ENCODE assay signal across 20 mouse cellular contexts in genomic region chr10:77233230-77233629, GRCm38 (mm10).
"Had no signal": no experiment of that assay in that cellular context is flagged by ENCODE, and none has a peak within 500 bp of the region (broad histone marks: within the 10 kb centered on the region; RNA-seq: fewer than 3 reads in every experiment).

No protein-coding gene starts in this region.

- H3K27me3 ChIP-seq: limb, embryonic 13.5 days; midbrain, embryonic 12.5 days; midbrain, embryonic 15.5 days; neural tube, embryonic 13.5 days had no signal

- H3K4me3 ChIP-seq: layer of hippocampus, adult 2 months; limb, embryonic 10.5 days; limb, embryonic 13.5 days; midbrain, embryonic 12.5 days; midbrain, embryonic 15.5 days; neural tube, embryonic 13.5 days had no signal

- H3K27ac ChIP-seq: kidney, postnatal 0 days; layer of hippocampus, adult 2 months; limb, embryonic 10.5 days; limb, embryonic 13.5 days; macrophage; midbrain, embryonic 12.5 days; midbrain, embryonic 15.5 days; neural tube, embryonic 13.5 days had no signal

- H3K9ac ChIP-seq: limb, embryonic 13.5 days; lung, embryonic 14.5 days; midbrain, embryonic 12.5 days; midbrain, embryonic 15.5 days; neural tube, embryonic 13.5 days had no signal

- H3K9me3 ChIP-seq: limb, embryonic 10.5 days; limb, embryonic 13.5 days; midbrain, embryonic 12.5 days; midbrain, embryonic 15.5 days; neural tube, embryonic 13.5 days had no signal

- ATAC-seq: intestine, postnatal 0 days; lung, postnatal 0 days; midbrain, embryonic 15.5 days had no signal

- H3K4me2 ChIP-seq: limb, embryonic 13.5 days; lung, embryonic 14.5 days; midbrain, embryonic 12.5 days; midbrain, embryonic 15.5 days; neural tube, embryonic 13.5 days had no signal

- H3K4me1 ChIP-seq: midbrain, embryonic 12.5 days; midbrain, embryonic 15.5 days had no signal

- H3K36me3 ChIP-seq: limb, embryonic 10.5 days; limb, embryonic 13.5 days; midbrain, embryonic 12.5 days; midbrain, embryonic 15.5 days; neural tube, embryonic 13.5 days had no signal

- DNase-seq: kidney, adult 2 months; kidney, postnatal 25 days; layer of hippocampus, adult 9-11 months; lung, embryonic 14.5 days; retina, postnatal 1 day; right cerebral cortex, postnatal 25 days; spleen, adult 18-20 months; thymus, adult 18-20 months; thymus, postnatal 14 days; thymus, postnatal 4 days had no signal
